Mouse (Mus musculus): ENCODE results near the gene 1810013L24Rik. TPM values are rescaled to one million over a fixed set of nuclear protein-coding genes. Genes with fewer than 3 reads are reported as not detected.

1810013L24Rik gene
- total RNA-seq, 2 experiments from 2014 or later: 103 to 107 TPM

DNA sequence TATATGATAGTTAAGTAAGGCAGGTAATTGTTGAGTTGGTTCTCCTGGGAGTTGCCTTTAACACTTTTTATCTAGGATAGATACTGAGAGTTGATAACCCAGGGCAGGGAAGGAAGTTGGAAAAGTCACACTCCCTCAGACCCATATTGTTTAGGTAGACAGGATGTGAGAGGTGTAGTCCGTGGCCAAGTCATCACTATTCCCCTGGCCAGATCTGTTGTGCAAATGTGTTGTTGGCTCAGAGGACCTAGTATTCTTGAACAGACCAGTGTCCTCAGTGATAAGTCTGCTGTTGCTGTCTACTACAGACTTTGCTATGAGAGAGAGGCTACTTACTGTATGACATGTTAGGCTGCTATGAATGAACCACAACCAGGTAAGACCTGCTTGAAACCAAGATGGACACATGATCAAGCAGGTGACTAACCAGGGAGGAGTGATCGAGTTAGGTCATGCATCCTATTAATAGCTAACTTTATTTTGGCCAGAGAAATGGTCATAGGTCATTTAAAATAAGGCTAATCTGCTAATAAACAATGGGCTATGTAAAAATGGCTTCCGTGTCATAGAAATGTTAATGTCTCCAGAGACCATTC lies 13.8 kb downstream of the 1810013L24Rik start:
- no peak for TF ChIP-seq CTCF (conservative IDR thresholded peaks at IDR 0.05)
- Histone ChIP-seq H3K4me3 (no peak overlapping the region), H3K27ac (no peak overlapping the region)
- no peak for DNase-seq (ENCODE audit: low spot score in 2 of 2)

GRCm38 (mm10) chr16:8845986-8846385 lies 16.1 kb downstream of the 1810013L24Rik start:
- no peak for TF ChIP-seq CTCF (conservative IDR thresholded peaks at IDR 0.05)
- Histone ChIP-seq H3K4me3 (no peak overlapping the region), H3K27ac (no peak overlapping the region)
- DNase-seq (ENCODE audit: low spot score in 2 of 2): no peak

GRCm38 (mm10) chr16:8848309-8849068 lies 18.6 kb downstream of the 1810013L24Rik start:
- TF ChIP-seq CTCF (conservative IDR thresholded peaks at IDR 0.05): no peak
- Histone ChIP-seq H3K4me3 (no peak overlapping the region), H3K27ac (no peak overlapping the region)
- DNase-seq (ENCODE audit: low spot score in 2 of 2): no peak

GRCm38 (mm10) chr16:8849929-8850328 lies 20.0 kb downstream of the 1810013L24Rik start:
- no peak overlapping the region for H3K27ac ChIP-seq
- no peak overlapping the region for H3K4me3 ChIP-seq
- TF ChIP-seq CTCF (conservative IDR thresholded peaks at IDR 0.05): no peak
- no peak for DNase-seq (ENCODE audit: low spot score in 2 of 2)

GRCm38 (mm10) chr16:8855143-8855542 lies 25.2 kb downstream of the 1810013L24Rik start:
- no peak for TF ChIP-seq CTCF (conservative IDR thresholded peaks at IDR 0.05)
- H3K4me3 ChIP-seq: no peak overlapping the region
- no peak overlapping the region for H3K27ac ChIP-seq
- no peak for DNase-seq (ENCODE audit: low spot score in 2 of 2)

- no peak overlapping the region for H3K4me3 ChIP-seq
- TF ChIP-seq CTCF (conservative IDR thresholded peaks at IDR 0.05): no peak
- DNase-seq (ENCODE audit: low spot score in 2 of 2): no peak
- H3K27ac ChIP-seq: no peak overlapping the region
Measured at GRCm38 (mm10) chr16:8856820-8857219, 26.9 kb downstream of the 1810013L24Rik start.

DNA sequence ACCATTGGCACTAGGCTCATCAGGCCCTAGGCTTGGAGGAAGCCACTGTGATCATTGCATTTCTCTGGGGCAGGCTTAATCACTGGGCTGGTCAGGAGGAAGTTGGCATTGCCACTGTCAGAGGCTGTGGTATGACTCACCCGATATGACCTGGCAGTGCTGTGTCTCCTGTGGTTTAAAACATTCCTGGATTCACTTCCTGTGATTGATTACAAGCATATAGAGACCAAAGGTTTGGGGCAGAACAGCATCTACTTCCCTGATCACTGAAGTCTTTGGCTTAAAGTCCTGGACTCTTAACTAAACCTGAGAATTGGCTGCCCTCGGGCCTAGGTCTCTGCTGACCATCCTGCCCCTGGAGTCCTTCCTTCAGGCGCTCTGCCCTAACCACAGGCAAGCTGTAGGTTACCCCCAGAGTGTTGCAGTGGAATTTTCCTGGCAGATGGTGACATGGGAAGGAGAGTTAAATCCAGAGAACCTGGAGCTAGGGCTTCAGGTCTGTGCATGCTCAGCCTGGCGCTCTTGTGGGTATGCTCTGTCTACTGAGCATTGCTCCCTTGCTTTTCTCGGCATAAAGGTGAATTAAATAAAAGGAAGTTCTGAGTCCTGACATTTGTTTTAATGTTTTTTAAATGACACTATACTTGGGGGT lies 32.6 kb downstream of the 1810013L24Rik start:
- TF ChIP-seq CTCF (conservative IDR thresholded peaks at IDR 0.05): no peak
- no peak for DNase-seq (ENCODE audit: low spot score in 2 of 2)
- H3K27ac ChIP-seq: peak overlapping the region; percentile 25; the same call in 1 of the 2 replicates
- H3K4me3 ChIP-seq: no peak overlapping the region

GRCm38 (mm10) chr16:8864223-8864631 lies 34.3 kb downstream of the 1810013L24Rik start:
- Histone ChIP-seq H3K4me3 (peak overlapping the region; percentile 29; the same call in 1 of the 2 replicates), H3K27ac (peak overlapping the region; percentile 74)
- no peak for DNase-seq (ENCODE audit: low spot score in 2 of 2)
- TF ChIP-seq CTCF (conservative IDR thresholded peaks at IDR 0.05): no peak

- no peak for DNase-seq (ENCODE audit: low spot score in 2 of 2)
- TF ChIP-seq CTCF (conservative IDR thresholded peaks at IDR 0.05): no peak
- no peak overlapping the region for H3K27ac ChIP-seq
- H3K4me3 ChIP-seq: no peak overlapping the region
Measured at GRCm38 (mm10) chr16:8867406-8867955, 37.6 kb downstream of the 1810013L24Rik start.

DNA sequence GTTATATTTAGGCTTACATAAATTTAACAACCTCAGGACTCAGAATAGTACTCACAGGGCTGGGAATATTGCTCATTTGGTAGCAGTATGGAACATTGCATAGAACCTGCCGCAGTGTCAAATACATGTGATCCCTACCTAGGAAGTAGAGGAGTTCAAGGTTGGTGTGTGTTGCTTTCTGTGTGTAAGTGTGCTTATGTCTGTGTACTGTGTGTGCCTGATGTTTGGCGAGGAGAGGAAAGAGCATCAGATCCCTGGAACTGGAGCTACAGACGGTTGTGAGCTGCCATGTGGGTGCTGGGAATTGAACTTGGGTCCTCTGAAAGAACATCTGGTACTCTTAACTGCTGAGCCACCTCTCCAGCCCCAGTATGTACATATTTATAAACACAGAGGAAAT lies 38.6 kb downstream of the 1810013L24Rik start:
- no peak overlapping the region for H3K27ac ChIP-seq
- TF ChIP-seq CTCF (conservative IDR thresholded peaks at IDR 0.05): no peak
- no peak for DNase-seq (ENCODE audit: low spot score in 2 of 2)
- no peak overlapping the region for H3K4me3 ChIP-seq

DNA sequence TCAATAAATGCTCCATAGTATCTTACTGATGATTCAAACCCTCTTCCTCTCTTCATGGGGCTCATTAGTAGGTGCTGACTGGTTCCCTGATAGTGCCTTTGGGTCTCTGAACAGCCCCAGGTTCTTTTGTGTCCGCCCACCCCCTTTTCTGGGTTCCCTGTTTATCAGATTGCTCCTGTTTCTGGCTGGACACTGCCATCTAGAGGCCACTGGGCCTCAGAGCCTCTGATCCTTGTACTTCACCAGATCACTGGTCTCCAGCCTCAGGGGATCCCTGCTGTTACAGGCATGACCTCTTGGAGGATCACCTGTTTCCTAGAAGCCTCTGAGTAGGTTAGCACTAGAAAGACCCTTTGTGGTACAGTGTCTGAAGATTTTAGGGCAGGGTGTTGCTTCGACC lies 39.8 kb downstream of the 1810013L24Rik start:
- Histone ChIP-seq H3K27ac (no peak overlapping the region), H3K4me3 (no peak overlapping the region)
- peak; percentile 59 to 78 for DNase-seq (ENCODE audit: low spot score in 2 of 2)
- peak; percentile 95 for TF ChIP-seq CTCF (conservative IDR thresholded peaks at IDR 0.05)

GRCm38 (mm10) chr16:8871376-8871775 lies 41.5 kb downstream of the 1810013L24Rik start:
- no peak overlapping the region for H3K27ac ChIP-seq
- DNase-seq (ENCODE audit: low spot score in 2 of 2): no peak
- H3K4me3 ChIP-seq: no peak overlapping the region
- no peak for TF ChIP-seq CTCF (conservative IDR thresholded peaks at IDR 0.05)

- Histone ChIP-seq H3K4me3 (no peak overlapping the region), H3K27ac (no peak overlapping the region)
- no peak for TF ChIP-seq CTCF (conservative IDR thresholded peaks at IDR 0.05)
- DNase-seq (ENCODE audit: low spot score in 2 of 2): no peak
Measured at GRCm38 (mm10) chr16:8872019-8872418, 42.1 kb downstream of the 1810013L24Rik start.
